Mouse (Mus musculus): ENCODE measurements around the gene Mcoln2. TPM values are rescaled to one million over a fixed set of nuclear protein-coding genes. Genes with fewer than 3 reads are reported as not detected.

The Mcoln2 gene
- total and polyA plus RNA-seq, 2 experiments from 2014 or later = 0.09 to 0.16 TPM

GRCm38 (mm10) chr3:146180341-146180740 is 30.7 kb downstream of the Mcoln2 start:
- Histone ChIP-seq H3K4me3 (ENCODE audit: low read depth, low read length) (no peak overlapping the region), H3K9ac (replicated peaks; ENCODE audit: low read length, poor library complexity, severe bottlenecking) (no peak overlapping the region), H3K36me3 (ENCODE audit: insufficient read depth, low read length) (no peaks in the 10 kb centered on the region), H3K27ac (ENCODE audit: low read depth, low read length) (no peak overlapping the region), H3K27me3 (ENCODE audit: insufficient read depth, low read length) (no peaks in the 10 kb centered on the region), H3K4me2 (ENCODE audit: low read depth, low read length, poor library complexity, severe bottlenecking) (no peak overlapping the region), H3K9me3 (ENCODE audit: low read length) (no peaks in the 10 kb centered on the region), H3K4me1 (ENCODE audit: insufficient read depth, low read length) (no peaks in the 10 kb centered on the region)
- DNase-seq (ENCODE audit: low spot score) = no peak
- no peak for TF ChIP-seq CTCF (IDR thresholded peaks at IDR 0.05)
- ATAC-seq (ENCODE audit: low FRiP score) = no peak
- WGBS = 32% methylated on average over 2 of the region's 2 CpGs

GRCm38 (mm10) chr3:146180986-146181385 is 31.4 kb downstream of the Mcoln2 start:
- Histone ChIP-seq H3K4me1 (ENCODE audit: insufficient read depth, low read length) (no peaks in the 10 kb centered on the region), H3K4me2 (ENCODE audit: low read depth, low read length, poor library complexity, severe bottlenecking) (no peak overlapping the region), H3K4me3 (ENCODE audit: low read depth, low read length) (no peak overlapping the region), H3K36me3 (ENCODE audit: insufficient read depth, low read length) (no peaks in the 10 kb centered on the region), H3K27me3 (ENCODE audit: insufficient read depth, low read length) (no peaks in the 10 kb centered on the region), H3K27ac (ENCODE audit: low read depth, low read length) (no peak overlapping the region), H3K9ac (replicated peaks; ENCODE audit: low read length, poor library complexity, severe bottlenecking) (no peak overlapping the region), H3K9me3 (ENCODE audit: low read length) (no peaks in the 10 kb centered on the region)
- peak; percentile 77 for TF ChIP-seq CTCF (IDR thresholded peaks at IDR 0.05)
- ATAC-seq (ENCODE audit: low FRiP score) (no peak), DNase-seq (ENCODE audit: low spot score) (peak; percentile 49)
- 33% methylated on average over 3 of the region's 3 CpGs for WGBS

- 20% methylated on average over 13 of the region's 13 CpGs for WGBS
- no peak overlapping the region for H3K4me2 ChIP-seq (ENCODE audit: low read depth, low read length, poor library complexity, severe bottlenecking)
Measured at GRCm38 (mm10) chr3:146184992-146185657, 35.5 kb downstream of the Mcoln2 start.

GRCm38 (mm10) chr3:146186033-146186432 is 36.4 kb downstream of the Mcoln2 start:
- H3K4me1 ChIP-seq (ENCODE audit: insufficient read depth, low read length) = no peaks in the 10 kb centered on the region
- no peak overlapping the region for H3K9ac ChIP-seq (replicated peaks; ENCODE audit: low read length, poor library complexity, severe bottlenecking)
- no peaks in the 10 kb centered on the region for H3K9me3 ChIP-seq (ENCODE audit: low read length)
- WGBS = 57% methylated on average over 10 of the region's 10 CpGs
- ATAC-seq (ENCODE audit: low FRiP score) (no peak), DNase-seq (ENCODE audit: low spot score) (no peak)
- H3K27me3 ChIP-seq (ENCODE audit: insufficient read depth, low read length) = no peaks in the 10 kb centered on the region
- no peaks in the 10 kb centered on the region for H3K36me3 ChIP-seq (ENCODE audit: insufficient read depth, low read length)
- H3K27ac ChIP-seq (ENCODE audit: low read depth, low read length) = no peak overlapping the region
- H3K4me3 ChIP-seq (ENCODE audit: low read depth, low read length) = no peak overlapping the region
- no peak overlapping the region for H3K4me2 ChIP-seq (ENCODE audit: low read depth, low read length, poor library complexity, severe bottlenecking)
- TF ChIP-seq CTCF (IDR thresholded peaks at IDR 0.05) = no peak

More at GRCm38 (mm10) chr3:146184992-146185657, 35.5 kb downstream of the Mcoln2 start:
- peak; percentile 72 for ATAC-seq (ENCODE audit: low FRiP score)
- no peak overlapping the region for H3K4me3 ChIP-seq (ENCODE audit: low read depth, low read length)
- H3K27ac ChIP-seq (ENCODE audit: low read depth, low read length) = no peak overlapping the region
- H3K4me1 ChIP-seq (ENCODE audit: insufficient read depth, low read length) = no peaks in the 10 kb centered on the region
- H3K27me3 ChIP-seq (ENCODE audit: insufficient read depth, low read length) = no peaks in the 10 kb centered on the region
- no peak overlapping the region for H3K9ac ChIP-seq (replicated peaks; ENCODE audit: low read length, poor library complexity, severe bottlenecking)
- no peaks in the 10 kb centered on the region for H3K9me3 ChIP-seq (ENCODE audit: low read length)
- H3K36me3 ChIP-seq (ENCODE audit: insufficient read depth, low read length) = no peaks in the 10 kb centered on the region
- peak; percentile 90 for DNase-seq (ENCODE audit: low spot score)
- peak; percentile 98 for TF ChIP-seq CTCF (IDR thresholded peaks at IDR 0.05)

GRCm38 (mm10) chr3:146189933-146190332 is 40.3 kb downstream of the Mcoln2 start:
- TF ChIP-seq CTCF (IDR thresholded peaks at IDR 0.05) = peak; percentile 37
- Histone ChIP-seq H3K9ac (replicated peaks; ENCODE audit: low read length, poor library complexity, severe bottlenecking) (no peak overlapping the region), H3K36me3 (ENCODE audit: insufficient read depth, low read length) (no peaks in the 10 kb centered on the region), H3K4me3 (ENCODE audit: low read depth, low read length) (no peak overlapping the region), H3K4me1 (ENCODE audit: insufficient read depth, low read length) (no peaks in the 10 kb centered on the region), H3K4me2 (ENCODE audit: low read depth, low read length, poor library complexity, severe bottlenecking) (no peak overlapping the region), H3K9me3 (ENCODE audit: low read length) (no peaks in the 10 kb centered on the region), H3K27me3 (ENCODE audit: insufficient read depth, low read length) (no peaks in the 10 kb centered on the region), H3K27ac (ENCODE audit: low read depth, low read length) (no peak overlapping the region)
- WGBS = 68% methylated on average over 10 of the region's 10 CpGs
- no peak for DNase-seq (ENCODE audit: low spot score)
- ATAC-seq (ENCODE audit: low FRiP score) = no peak

- H3K4me1 ChIP-seq (ENCODE audit: insufficient read depth, low read length) = 0 out of 2 replicates have a peak, but pooled peaks cover 3% of the 10 kb centered on the region
- no peak overlapping the region for H3K9ac ChIP-seq (replicated peaks; ENCODE audit: low read length, poor library complexity, severe bottlenecking)
- no peaks in the 10 kb centered on the region for H3K36me3 ChIP-seq (ENCODE audit: insufficient read depth, low read length)
- no peak for ATAC-seq (ENCODE audit: low FRiP score)
- H3K4me2 ChIP-seq (ENCODE audit: low read depth, low read length, poor library complexity, severe bottlenecking) = no peak overlapping the region
- no peaks in the 10 kb centered on the region for H3K27me3 ChIP-seq (ENCODE audit: insufficient read depth, low read length)
- 77% methylated on average over 1 of the region's 1 CpGs for WGBS
- no peaks in the 10 kb centered on the region for H3K9me3 ChIP-seq (ENCODE audit: low read length)
- H3K27ac ChIP-seq (ENCODE audit: low read depth, low read length) = no peak overlapping the region
- no peak for TF ChIP-seq CTCF (IDR thresholded peaks at IDR 0.05)
- DNase-seq (ENCODE audit: low spot score) = no peak
- H3K4me3 ChIP-seq (ENCODE audit: low read depth, low read length) = no peak overlapping the region
Measured at GRCm38 (mm10) chr3:146192507-146192906, 42.9 kb downstream of the Mcoln2 start.
